ENCODE assay signal across 9 mouse cellular contexts in genomic region chr5:37298370-37298769, GRCm38 (mm10). TPM values are rescaled to one million over a fixed set of nuclear protein-coding genes. Genes with fewer than 3 reads are reported as not detected.
A peak's percentile ranks its signal among the peaks of the same experiment; 100 is the strongest.
DNase-seq lines count a peak whose midpoint lies in the region; ATAC-seq and TF ChIP-seq lines count a peak whose summit lies in the region.
"Had no signal": no experiment of that assay in that cellular context is flagged by ENCODE, and none has a peak within 500 bp of the region (broad histone marks: within the 10 kb centered on the region; RNA-seq: fewer than 3 reads in every experiment).

No protein-coding gene starts in this region.

- TF ChIP-seq POLR2A in thymus, adult 2 months (IDR thresholded peaks at IDR 0.05; ENCODE audit: control insufficient read depth, extremely low read depth, insufficient read depth, low read length, poor library complexity): no peak

- no peak for TF ChIP-seq EP300 in heart, postnatal 0 days (IDR thresholded peaks at IDR 0.05; ENCODE audit: low read depth)

- WGBS in heart, postnatal 0 days: 13% methylated on average over 7 of the region's 7 CpGs
- 23% methylated on average over 7 of the region's 7 CpGs for WGBS in heart, embryonic 10.5 days
- 27% methylated on average over 7 of the region's 7 CpGs for WGBS in thymus, adult 2 months

- H3K9me3 ChIP-seq in heart, postnatal 0 days (replicated peaks; ENCODE audit: control insufficient read depth, low read length): no peaks in the 10 kb centered on the region
- H3K9me3 ChIP-seq in heart, embryonic 10.5 days: no peaks in the 10 kb centered on the region

- no peak overlapping the region for H3K4me2 ChIP-seq in heart, postnatal 0 days (ENCODE audit: low read depth, low read length)

- no peak overlapping the region for H3K4me3 ChIP-seq in heart, postnatal 0 days (ENCODE audit: low read depth, low read length)
- H3K4me3 ChIP-seq in heart, embryonic 10.5 days: no peak overlapping the region
- H3K4me3 ChIP-seq in thymus, adult 2 months (ENCODE audit: control insufficient read depth, insufficient read depth, low read length): no peak overlapping the region

- H3K4me1 ChIP-seq in heart, postnatal 0 days (ENCODE audit: control insufficient read depth, insufficient read depth): no peaks in the 10 kb centered on the region
- H3K4me1 ChIP-seq in heart, embryonic 10.5 days: no peaks in the 10 kb centered on the region
- no peaks in the 10 kb centered on the region for H3K4me1 ChIP-seq in thymus, adult 2 months (replicated peaks; ENCODE audit: control insufficient read depth, insufficient read depth, low read length)

- H3K36me3 ChIP-seq in heart, postnatal 0 days (replicated peaks; ENCODE audit: control insufficient read depth, insufficient read depth, low read length): no peaks in the 10 kb centered on the region
- H3K36me3 ChIP-seq in heart, embryonic 10.5 days: no peaks in the 10 kb centered on the region
- no peaks in the 10 kb centered on the region for H3K36me3 ChIP-seq in thymus, adult 2 months (ENCODE audit: control insufficient read depth, insufficient read depth, low read length)

- H3K9ac ChIP-seq in heart, postnatal 0 days (replicated peaks; ENCODE audit: low read depth, low read length): no peak overlapping the region

- peak; percentile 24 for DNase-seq in heart, postnatal 0 days (ENCODE audit: low spot score)
- DNase-seq in heart, embryonic 10.5 days (ENCODE audit: low spot score): no peak
- peak; percentile 37 for DNase-seq in thymus, postnatal 0 days (ENCODE audit: low spot score)
- DNase-seq in thymus, adult 2 months: no peak
- DNase-seq in c-Kit-positive CD71-positive TER-119-negative erythroid progenitor cells, embryonic 14.5 days (ENCODE audit: low read depth): peak; percentile 6
- DNase-seq in kidney, postnatal 10 days: peak; percentile 54
- DNase-seq in retina, postnatal 7 days (ENCODE audit: low read depth, low spot score): peak; percentile 17
- no peak for DNase-seq in layer of hippocampus, adult 11-12 months (ENCODE audit: low spot score)

- peak; percentile 84 for TF ChIP-seq CTCF in heart, postnatal 0 days (IDR thresholded peaks at IDR 0.05; ENCODE audit: low read depth)
- TF ChIP-seq CTCF in thymus, adult 2 months (IDR thresholded peaks at IDR 0.05; ENCODE audit: borderline replicate concordance, control insufficient read depth, extremely low read depth, insufficient read depth, low read length, poor library complexity): no peak

- H3K27me3 ChIP-seq in heart, postnatal 0 days (ENCODE audit: control insufficient read depth, insufficient read depth, low read length): no peaks in the 10 kb centered on the region
- no peaks in the 10 kb centered on the region for H3K27me3 ChIP-seq in heart, embryonic 10.5 days (ENCODE audit: insufficient read depth, poor library complexity, severe bottlenecking)
- H3K27me3 ChIP-seq in thymus, adult 2 months (ENCODE audit: control insufficient read depth, insufficient read depth, low read length): no peaks in the 10 kb centered on the region

- H3K27ac ChIP-seq in heart, postnatal 0 days (ENCODE audit: low read depth): no peak overlapping the region
- H3K27ac ChIP-seq in heart, embryonic 10.5 days: no peak overlapping the region
- H3K27ac ChIP-seq in thymus, adult 2 months (ENCODE audit: control insufficient read depth, insufficient read depth, low read length): no peak overlapping the region
- H3K27ac ChIP-seq: macrophage had no signal

- ATAC-seq in heart, postnatal 0 days (ENCODE audit: insufficient read depth, low read depth): no peak

RNA-seq across cellular contexts. Expression of gene Evc, which starts 38.3 kb away (rescaled TPM):
- 2.8 and 4.6 TPM in 2 replicates for total RNA-seq in heart, postnatal 0 days (2014; rRNA removed; ENCODE audit: low replicate concordance)
- 1.8 and 2.0 TPM in 2 replicates for polyA plus RNA-seq in heart, postnatal 0 days (2015; fragmentation: Nextera tagmentation; extraction: Ambion mirVana)
- polyA plus RNA-seq in heart, embryonic 10.5 days (2016; fragmentation: Nextera tagmentation; extraction: Ambion mirVana): 6.4 and 9.7 TPM in 2 replicates
- polyA plus RNA-seq in thymus, postnatal 0 days (2015; fragmentation: Nextera tagmentation; extraction: Ambion mirVana): 4.1 and 4.7 TPM in 2 replicates
- polyA plus RNA-seq in thymus, adult 2 months (2012; rRNA removed): 2.1 and 2.5 TPM in 2 replicates
- polyA plus RNA-seq: macrophage had no signal

RNA-seq across cellular contexts. Expression of gene Evc2, which starts 39.9 kb away (rescaled TPM):
- total RNA-seq in heart, postnatal 0 days (2014; rRNA removed; ENCODE audit: low replicate concordance): 3.0 and 9.2 TPM in 2 replicates
- 3.0 and 3.6 TPM in 2 replicates for polyA plus RNA-seq in heart, postnatal 0 days (2015; fragmentation: Nextera tagmentation; extraction: Ambion mirVana)
- polyA plus RNA-seq in heart, embryonic 10.5 days (2016; fragmentation: Nextera tagmentation; extraction: Ambion mirVana): 14.4 and 14.9 TPM in 2 replicates
- 2.1 and 3.4 TPM in 2 replicates for polyA plus RNA-seq in thymus, postnatal 0 days (2015; fragmentation: Nextera tagmentation; extraction: Ambion mirVana)
- polyA plus RNA-seq in thymus, adult 2 months (2012; rRNA removed): 3.4 and 7.2 TPM in 2 replicates
- polyA plus RNA-seq: macrophage had no signal

RNA-seq across cellular contexts. Expression of gene Crmp1, which starts 56.6 kb away (rescaled TPM):
- 5.2 and 5.5 TPM in 2 replicates for total RNA-seq in heart, postnatal 0 days (2014; rRNA removed; ENCODE audit: low replicate concordance)
- 1.9 and 2.0 TPM in 2 replicates for polyA plus RNA-seq in heart, postnatal 0 days (2015; fragmentation: Nextera tagmentation; extraction: Ambion mirVana)
- polyA plus RNA-seq in heart, embryonic 10.5 days (2016; fragmentation: Nextera tagmentation; extraction: Ambion mirVana): 17.7 and 25.2 TPM in 2 replicates
- 5.3 and 6.3 TPM in 2 replicates for polyA plus RNA-seq in thymus, postnatal 0 days (2015; fragmentation: Nextera tagmentation; extraction: Ambion mirVana)
- 2.8 and 3.8 TPM in 2 replicates for polyA plus RNA-seq in thymus, adult 2 months (2012; rRNA removed)
- polyA plus RNA-seq: macrophage had no signal

Comparison
In these comparisons a context has a peak if more than half of its experiments do, and no peak if none do; other contexts are left out.
1. DNase-seq: peak in heart, postnatal 0 days (single experiment), thymus, postnatal 0 days (single experiment), c-Kit-positive CD71-positive TER-119-negative erythroid progenitor cells, embryonic 14.5 days (single experiment), kidney, postnatal 10 days (single experiment) and retina, postnatal 7 days (single experiment); none in heart, embryonic 10.5 days (single experiment), thymus, adult 2 months (single experiment) and layer of hippocampus, adult 11-12 months (single experiment).